Mouse (Mus musculus): ENCODE data around the gene 5330417H12Rik. TPM values are rescaled to one million over a fixed set of nuclear protein-coding genes. Genes with fewer than 3 reads are reported as not detected.

The 5330417H12Rik gene
- total RNA-seq (2017), result not detected in 2 replicates

GRCm38 (mm10) chr7:107625061-107625460 is at the start of gene 5330417H12Rik:
Gene 5330417H12Rik, minus strand, starts transcription at chr7:107625161.
- no peak for ATAC-seq (ENCODE audit: extremely low read depth, insufficient number of reproducible peaks, low FRiP score, poor library complexity, severe bottlenecking)

- peak; percentile 74 for ATAC-seq (ENCODE audit: extremely low read depth, insufficient number of reproducible peaks, low FRiP score, poor library complexity, severe bottlenecking)
These were observed 43.6 kb upstream of the 5330417H12Rik start for GRCm38 (mm10) chr7:107668514-107668913.

- ATAC-seq (ENCODE audit: extremely low read depth, insufficient number of reproducible peaks, low FRiP score, poor library complexity, severe bottlenecking), result no peak
These were observed 41.4 kb upstream of the 5330417H12Rik start for GRCm38 (mm10) chr7:107666262-107666902.

- ATAC-seq (ENCODE audit: extremely low read depth, insufficient number of reproducible peaks, low FRiP score, poor library complexity, severe bottlenecking), result no peak
These were observed 40.8 kb upstream of the 5330417H12Rik start for GRCm38 (mm10) chr7:107665586-107666261.

- ATAC-seq (ENCODE audit: extremely low read depth, insufficient number of reproducible peaks, low FRiP score, poor library complexity, severe bottlenecking), result no peak
These were observed 40.2 kb upstream of the 5330417H12Rik start for GRCm38 (mm10) chr7:107665221-107665585.

GRCm38 (mm10) chr7:107664063-107665056 is 39.4 kb upstream of the 5330417H12Rik start:
- no peak for ATAC-seq (ENCODE audit: extremely low read depth, insufficient number of reproducible peaks, low FRiP score, poor library complexity, severe bottlenecking)

GRCm38 (mm10) chr7:107663621-107664020 is 38.7 kb upstream of the 5330417H12Rik start:
- ATAC-seq (ENCODE audit: extremely low read depth, insufficient number of reproducible peaks, low FRiP score, poor library complexity, severe bottlenecking), result no peak

- ATAC-seq (ENCODE audit: extremely low read depth, insufficient number of reproducible peaks, low FRiP score, poor library complexity, severe bottlenecking), result no peak
These were observed 36.9 kb upstream of the 5330417H12Rik start for GRCm38 (mm10) chr7:107661843-107662281.

GRCm38 (mm10) chr7:107661189-107661842 is 36.4 kb upstream of the 5330417H12Rik start:
- ATAC-seq (ENCODE audit: extremely low read depth, insufficient number of reproducible peaks, low FRiP score, poor library complexity, severe bottlenecking), result peak; percentile 78

GRCm38 (mm10) chr7:107659186-107659918 is 34.4 kb upstream of the 5330417H12Rik start:
- no peak for ATAC-seq (ENCODE audit: extremely low read depth, insufficient number of reproducible peaks, low FRiP score, poor library complexity, severe bottlenecking)

- ATAC-seq (ENCODE audit: extremely low read depth, insufficient number of reproducible peaks, low FRiP score, poor library complexity, severe bottlenecking), result no peak
These were observed 31.5 kb upstream of the 5330417H12Rik start for GRCm38 (mm10) chr7:107656451-107656850.

- ATAC-seq (ENCODE audit: extremely low read depth, insufficient number of reproducible peaks, low FRiP score, poor library complexity, severe bottlenecking), result no peak
These were observed 26.9 kb upstream of the 5330417H12Rik start for GRCm38 (mm10) chr7:107651821-107652220.

GRCm38 (mm10) chr7:107649990-107650389 is 25.0 kb upstream of the 5330417H12Rik start:
- ATAC-seq (ENCODE audit: extremely low read depth, insufficient number of reproducible peaks, low FRiP score, poor library complexity, severe bottlenecking), result no peak

GRCm38 (mm10) chr7:107648937-107649688 is 24.2 kb upstream of the 5330417H12Rik start:
- ATAC-seq (ENCODE audit: extremely low read depth, insufficient number of reproducible peaks, low FRiP score, poor library complexity, severe bottlenecking), result no peak

GRCm38 (mm10) chr7:107644987-107645386 is 20.0 kb upstream of the 5330417H12Rik start:
- ATAC-seq (ENCODE audit: extremely low read depth, insufficient number of reproducible peaks, low FRiP score, poor library complexity, severe bottlenecking), result no peak

- ATAC-seq (ENCODE audit: extremely low read depth, insufficient number of reproducible peaks, low FRiP score, poor library complexity, severe bottlenecking), result no peak
These were observed 17.8 kb upstream of the 5330417H12Rik start for GRCm38 (mm10) chr7:107642586-107643275.

- no peak for ATAC-seq (ENCODE audit: extremely low read depth, insufficient number of reproducible peaks, low FRiP score, poor library complexity, severe bottlenecking)
These were observed 13.1 kb upstream of the 5330417H12Rik start for GRCm38 (mm10) chr7:107638026-107638425.
